Mouse (Mus musculus) embryo, embryonic 11.5 days (tissue): ENCODE results near the gene Kcnq2.

Experiments used
- DNase-seq: peaks from one replicate; pipeline ENCODE4 v3.0.0-alpha.2; 2012; ENCODE audit warnings: low read depth, low spot score

The Kcnq2 gene

GRCm38 (mm10) chr2:181042376-181042775 lies 92.7 kb downstream of the Kcnq2 start:
- DNase-seq = no peak

- DNase-seq = no peak
Measured at GRCm38 (mm10) chr2:181041941-181042340, 93.2 kb downstream of the Kcnq2 start.

GRCm38 (mm10) chr2:181039356-181039680 lies 95.8 kb downstream of the Kcnq2 start:
- DNase-seq = no peak

GRCm38 (mm10) chr2:181038644-181039355 lies 96.3 kb downstream of the Kcnq2 start:
- no peak for DNase-seq

GRCm38 (mm10) chr2:181036561-181036960 lies 98.5 kb downstream of the Kcnq2 start:
- DNase-seq = no peak

GRCm38 (mm10) chr2:181035186-181035585 lies 99.9 kb downstream of the Kcnq2 start:
- no peak for DNase-seq

- no peak for DNase-seq
Measured at GRCm38 (mm10) chr2:181033310-181033709, 101.8 kb downstream of the Kcnq2 start.

- no peak for DNase-seq
Measured at GRCm38 (mm10) chr2:181032407-181032806, 102.7 kb downstream of the Kcnq2 start.

GRCm38 (mm10) chr2:181031406-181031934 lies 103.6 kb downstream of the Kcnq2 start:
- DNase-seq = no peak
